Mouse (Mus musculus): ENCODE data around the gene Serpinb9. TPM values are rescaled to one million over a fixed set of nuclear protein-coding genes. Genes with fewer than 3 reads are reported as not detected.

The Serpinb9 gene
- polyA plus RNA-seq (2017; shearing (Covaris generic)), result 29.0 TPM

GRCm38 (mm10) chr13:33002950-33003349 is at the start of gene Serpinb9:
Gene Serpinb9, plus strand, starts transcription at chr13:33003250.

DNA sequence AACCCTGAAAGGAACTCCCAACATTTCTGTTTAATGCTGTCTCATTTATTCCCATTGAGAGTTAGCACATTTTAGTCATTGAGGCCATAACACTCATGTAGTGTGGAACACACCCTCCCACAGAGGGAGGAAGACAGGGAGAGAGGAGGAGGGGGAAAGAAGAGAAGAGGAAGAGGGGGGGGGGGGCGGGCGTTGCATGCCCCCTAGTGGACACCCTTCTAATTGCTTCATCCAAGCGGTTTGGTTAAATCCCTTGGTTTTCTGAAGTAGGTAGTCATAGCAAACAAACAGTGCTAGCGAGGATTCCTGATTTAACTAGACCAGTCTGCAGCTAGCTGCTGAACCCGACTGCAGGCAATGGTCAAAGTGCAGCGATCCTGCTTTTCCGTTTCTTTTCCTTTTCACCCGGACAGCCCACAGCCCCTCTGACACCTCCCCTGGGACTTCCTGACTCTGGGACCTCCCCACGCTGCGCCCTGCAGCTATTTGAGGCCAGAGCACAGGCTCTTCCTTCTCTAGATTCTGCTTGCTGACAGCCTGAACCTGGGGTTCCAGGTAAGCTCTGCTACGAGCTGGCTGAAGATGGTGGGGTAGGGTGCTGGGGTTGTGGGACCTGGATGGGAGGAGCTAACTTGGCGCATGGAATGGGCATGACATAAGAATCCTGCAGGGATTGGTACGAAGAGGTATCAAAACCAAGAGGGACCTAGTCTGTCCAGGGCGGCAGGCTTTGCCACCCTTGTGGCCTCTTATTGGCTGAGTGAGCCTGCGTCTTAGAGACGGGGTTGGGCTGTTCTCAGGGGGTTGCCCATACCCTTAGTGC is 37.9 kb upstream of the Serpinb9 start, which contains the start of gene Serpinb6b:
Gene Serpinb6b (plus strand): TSS at position 221 of the 823 bp plus-strand sequence.

GRCm38 (mm10) chr13:33027244-33027643 is 24.2 kb downstream of the Serpinb9 start, which contains the start of gene Serpinb9b:
Gene Serpinb9b, plus strand, starts transcription at chr13:33027416.

Other genes starting within 250 kb of the Serpinb9 start
- not detected for gene Mylk4, start 219.3 kb upstream of the Serpinb9 start, polyA plus RNA-seq (2017; shearing (Covaris generic))
- gene Wrnip1, start 201.2 kb upstream of the Serpinb9 start, polyA plus RNA-seq (2017; shearing (Covaris generic)), result 6.8 TPM
- gene D930007J09Rik, start 200.4 kb upstream of the Serpinb9 start, polyA plus RNA-seq (2017; shearing (Covaris generic)), result not detected
- gene Serpinb1a, start 152.1 kb upstream of the Serpinb9 start, polyA plus RNA-seq (2017; shearing (Covaris generic)), result 6.1 TPM
- not detected for gene Serpinb1c, start 105.0 kb upstream of the Serpinb9 start, polyA plus RNA-seq (2017; shearing (Covaris generic))
- 21.7 TPM for gene Serpinb6b, start 38.0 kb upstream of the Serpinb9 start, polyA plus RNA-seq (2017; shearing (Covaris generic))
- not detected for gene Serpinb9b, start 24.2 kb downstream of the Serpinb9 start, polyA plus RNA-seq (2017; shearing (Covaris generic))
- 0.17 TPM for gene Serpinb1b, start 75.3 kb downstream of the Serpinb9 start, polyA plus RNA-seq (2017; shearing (Covaris generic))
- gene Serpinb9c, start 156.5 kb downstream of the Serpinb9 start, polyA plus RNA-seq (2017; shearing (Covaris generic)), result not detected
- gene Serpinb9d, start 189.7 kb downstream of the Serpinb9 start, polyA plus RNA-seq (2017; shearing (Covaris generic)), result not detected
- not detected for gene Serpinb9e, start 246.4 kb downstream of the Serpinb9 start, polyA plus RNA-seq (2017; shearing (Covaris generic))

Measured in CD4-positive, CD25-positive, alpha-beta regulatory T cell, adult 9 weeks (primary cell).